Mouse (Mus musculus) stomach, postnatal 0 days (tissue): ENCODE results near the gene Gm5737.

Source experiments
- CTCF ChIP-seq: IDR thresholded peaks from 2 replicates; pipeline ENCODE4 v1.5.1; 2016; ENCODE audit warnings: antibody characterized with exemption, low read depth, mild to moderate bottlenecking, moderate library complexity
- EP300 ChIP-seq: optimal IDR thresholded peaks from 2 replicates; pipeline ENCODE3; 2016; ENCODE audit warnings: antibody characterized with exemption

DNA sequence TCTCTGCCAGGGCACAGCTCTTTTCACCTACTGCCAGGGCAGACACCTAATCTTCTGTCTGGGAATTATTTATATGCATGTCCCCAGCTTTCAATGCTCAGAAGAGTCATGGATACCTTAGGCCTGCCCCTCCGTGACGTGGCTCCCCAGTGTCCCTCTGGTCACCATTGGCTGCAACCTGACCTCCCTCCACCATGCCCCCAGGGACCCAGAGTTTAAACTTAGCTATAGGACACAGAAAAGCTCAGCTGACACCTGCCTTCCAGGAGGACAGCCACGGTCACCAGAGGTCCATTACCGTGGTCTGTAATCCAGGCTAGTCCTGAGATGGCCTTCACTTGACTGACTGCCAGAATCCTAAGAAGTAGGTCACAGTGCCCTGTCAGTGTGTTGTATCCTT, 7.2 kb downstream of the Gm5737 start:
- no peak for TF ChIP-seq CTCF
- no peak for TF ChIP-seq EP300
